Mouse (Mus musculus) kidney, adult 11 months (tissue): ENCODE results near the gene Chst3.

Experiments
- DNase-seq: peaks from one replicate; pipeline ENCODE4 v3.0.0; 2022

The Chst3 gene

DNA sequence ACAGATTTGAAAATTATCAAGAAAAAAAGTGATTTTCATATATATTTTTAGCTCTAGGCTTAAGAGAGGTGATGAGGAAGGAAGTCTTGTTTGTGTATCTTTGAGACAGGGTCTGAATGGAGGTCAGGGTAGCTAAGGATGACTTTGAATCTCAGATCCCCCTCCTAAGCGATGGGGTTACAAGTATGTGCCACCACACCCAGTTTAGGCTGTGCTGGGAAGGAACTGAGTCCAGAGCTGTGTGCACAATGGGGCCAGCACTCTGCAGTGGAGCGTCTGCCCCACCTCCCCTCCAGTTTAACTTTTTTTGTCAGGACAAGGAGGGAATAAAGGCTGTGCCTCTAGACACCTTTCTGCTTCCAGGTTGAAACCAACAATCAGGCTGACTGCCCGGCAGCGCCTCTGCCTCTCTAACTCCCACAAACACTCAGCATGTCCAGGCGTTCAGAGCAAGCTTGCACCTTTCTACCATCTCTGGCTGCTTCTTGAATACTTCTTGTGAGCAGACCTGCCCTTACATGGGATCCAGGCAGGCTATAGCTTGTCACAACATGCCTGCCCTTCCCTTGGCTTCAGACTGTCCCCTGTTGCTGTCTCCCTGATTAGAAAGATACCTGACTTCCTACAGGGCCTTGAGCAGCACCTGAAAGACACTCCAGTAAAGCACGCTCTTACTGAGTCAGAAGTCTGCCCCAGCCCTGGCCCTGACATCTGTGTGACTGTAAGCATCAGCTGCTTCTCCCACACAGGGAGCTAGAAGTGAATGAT is 11.4 kb upstream of the Chst3 start:
- DNase-seq = no peak

GRCm38 (mm10) chr10:60229113-60229512 is 10.1 kb upstream of the Chst3 start:
- no peak for DNase-seq

- DNase-seq = no peak
Measured at GRCm38 (mm10) chr10:60227666-60228065, 8.6 kb upstream of the Chst3 start.

DNA sequence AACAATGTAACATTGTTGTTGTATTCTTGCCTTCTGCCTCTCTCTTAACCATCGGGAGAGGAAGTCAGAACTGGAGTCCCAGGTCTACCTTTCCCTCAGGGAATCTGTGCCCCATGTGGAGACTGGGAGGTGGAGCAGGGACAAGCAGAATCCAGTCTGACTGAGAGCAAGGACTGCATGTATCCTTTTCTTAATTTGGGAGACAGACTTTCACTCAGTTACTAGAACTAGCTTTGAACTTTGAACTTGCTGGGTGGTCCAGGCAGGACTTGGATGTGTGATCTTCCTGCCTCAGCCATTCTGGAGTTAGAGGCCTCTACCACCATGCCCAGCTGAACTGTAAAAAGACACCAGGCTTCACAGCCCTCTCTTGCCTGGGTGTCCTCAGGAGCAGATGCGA is 5.5 kb upstream of the Chst3 start:
- no peak for DNase-seq

DNA sequence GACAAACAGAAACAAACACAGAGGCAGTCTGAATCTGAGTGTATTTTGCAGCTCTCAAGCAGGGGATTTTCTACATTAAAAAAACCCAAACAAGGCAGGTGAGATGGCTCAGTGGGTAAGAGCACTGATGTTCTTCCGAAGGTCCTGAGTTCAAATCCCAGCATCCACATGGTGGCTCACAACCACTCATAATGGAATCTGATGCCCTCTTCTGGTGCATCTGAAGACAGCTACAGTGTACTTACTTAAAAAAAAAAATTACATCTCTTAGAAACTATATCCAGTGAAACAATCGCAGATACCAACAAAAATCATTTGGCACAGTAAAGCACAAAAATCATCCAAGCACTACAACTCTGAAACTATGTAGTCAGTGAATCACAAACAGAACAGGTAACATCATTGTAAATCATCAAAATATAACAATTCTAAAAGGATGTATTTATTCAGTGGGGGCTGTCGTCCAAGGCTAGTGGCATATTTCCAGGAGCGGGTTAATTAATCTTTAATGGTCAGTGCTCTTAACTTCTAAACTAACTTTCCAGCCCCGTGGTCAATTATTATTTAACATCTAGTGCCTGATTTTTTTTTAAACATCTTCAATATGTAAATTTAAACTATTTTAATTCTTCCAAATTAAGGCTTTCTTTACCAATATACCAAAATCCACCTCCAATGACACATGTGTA is 2.7 kb upstream of the Chst3 start:
- DNase-seq = peak; percentile 41

DNA sequence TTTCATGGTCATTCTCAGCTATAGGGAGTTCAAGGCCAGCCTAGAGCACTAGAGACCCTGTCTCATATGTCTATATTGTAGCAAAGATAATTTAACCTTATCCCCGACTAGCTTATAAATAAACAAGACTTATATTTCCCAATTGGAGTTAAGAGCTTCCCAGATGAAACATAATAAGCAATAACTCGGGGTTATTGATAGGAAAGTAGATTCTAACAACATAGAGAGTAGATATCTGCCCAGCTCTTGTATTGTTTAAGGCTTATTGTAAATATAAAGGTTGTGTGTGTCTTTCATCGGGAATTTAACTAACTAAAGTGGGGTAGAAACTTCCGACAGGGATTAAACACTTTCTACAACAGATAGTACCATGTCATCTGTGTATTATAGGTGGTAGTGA is 1.5 kb upstream of the Chst3 start:
- DNase-seq = no peak

- no peak for DNase-seq
Measured at GRCm38 (mm10) chr10:60220042-60220523, 1.0 kb upstream of the Chst3 start.

- DNase-seq = no peak
Measured at GRCm38 (mm10) chr10:60218033-60218590, 948 bp downstream of the Chst3 start.

GRCm38 (mm10) chr10:60216331-60217095 is 2.5 kb downstream of the Chst3 start:
- DNase-seq = no peak

- DNase-seq = peak; percentile 79
Measured at GRCm38 (mm10) chr10:60215077-60215960, 3.7 kb downstream of the Chst3 start.

DNA sequence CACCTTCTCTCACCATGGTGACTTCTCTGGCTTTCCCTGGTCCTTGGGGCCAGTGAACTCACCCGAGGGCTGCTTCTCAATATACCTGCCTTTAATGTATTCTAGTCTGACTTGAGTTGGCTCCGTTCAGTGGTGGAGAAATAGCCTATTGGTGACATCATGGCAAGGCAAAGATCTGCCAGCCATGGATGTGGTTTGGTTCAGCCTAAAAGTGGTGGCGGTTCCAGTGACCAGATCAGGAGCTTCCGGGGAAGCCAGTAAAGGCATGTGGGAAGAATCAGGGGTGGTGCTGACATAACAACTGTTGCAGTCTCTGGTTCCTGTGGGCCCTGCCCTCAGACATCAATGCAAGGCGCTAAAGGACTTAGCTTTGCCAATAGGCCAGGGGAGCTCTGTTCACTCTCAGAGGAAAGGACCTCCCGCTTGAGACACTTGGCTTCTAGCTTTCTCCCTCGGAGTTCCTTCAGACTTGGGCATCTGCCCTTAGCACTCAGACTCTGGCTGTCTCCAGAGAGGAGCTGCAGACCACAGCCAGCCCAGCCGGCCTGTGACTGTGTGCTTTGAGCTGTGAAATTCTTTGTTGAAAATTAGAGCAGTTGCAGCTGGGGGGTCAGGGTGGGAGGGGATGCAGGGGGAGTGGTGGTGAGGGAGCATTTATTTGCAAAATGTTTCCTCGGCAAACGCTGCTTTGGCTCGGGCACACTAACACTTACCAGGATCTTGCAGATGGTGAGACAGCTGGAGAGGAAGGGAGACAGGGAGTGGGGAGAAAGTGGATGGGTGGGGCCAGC is 6.3 kb downstream of the Chst3 start:
- peak; percentile 21 for DNase-seq

- DNase-seq = no peak
Measured at GRCm38 (mm10) chr10:60211501-60212005, 7.5 kb downstream of the Chst3 start.

DNA sequence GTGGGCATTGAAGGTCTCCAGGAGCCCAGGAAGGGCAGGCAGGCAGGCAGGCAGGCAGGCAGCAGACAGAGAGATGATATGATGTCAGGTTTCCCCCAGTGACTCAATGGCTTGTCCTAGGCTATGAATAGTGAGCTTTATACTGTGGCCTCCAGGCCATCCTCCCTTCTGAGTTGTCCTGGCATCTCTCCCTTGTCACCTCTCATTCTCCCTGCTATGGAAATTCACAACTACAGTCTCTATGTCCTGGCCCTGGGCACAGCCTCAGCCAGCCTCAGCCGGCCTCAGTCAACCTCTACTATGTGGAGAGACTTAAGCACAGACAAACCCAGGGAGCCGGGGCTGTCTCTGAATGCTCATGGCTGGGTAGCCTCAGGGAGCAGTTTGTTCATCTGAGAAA is 8.6 kb downstream of the Chst3 start:
- DNase-seq = no peak

DNA sequence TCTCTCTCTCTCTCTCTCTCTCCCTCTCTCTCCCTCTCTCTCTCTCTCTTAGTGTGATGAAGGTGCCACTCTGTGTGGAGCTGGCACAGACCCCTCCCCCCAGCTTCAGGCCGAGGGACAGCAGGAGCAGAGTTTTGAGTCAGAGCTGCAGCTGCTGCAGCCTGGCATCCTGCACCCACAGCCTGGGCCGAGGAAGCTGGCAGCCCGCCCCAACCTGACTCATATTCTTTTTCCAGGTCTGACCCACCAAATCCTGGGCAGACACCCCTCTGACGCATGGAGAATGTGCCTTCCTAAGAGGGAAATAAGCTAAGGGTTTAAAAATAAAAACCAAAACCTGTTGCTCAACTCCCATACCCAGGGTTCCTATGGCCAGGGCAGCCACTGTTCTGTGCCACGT is 9.8 kb downstream of the Chst3 start:
- no peak for DNase-seq

DNA sequence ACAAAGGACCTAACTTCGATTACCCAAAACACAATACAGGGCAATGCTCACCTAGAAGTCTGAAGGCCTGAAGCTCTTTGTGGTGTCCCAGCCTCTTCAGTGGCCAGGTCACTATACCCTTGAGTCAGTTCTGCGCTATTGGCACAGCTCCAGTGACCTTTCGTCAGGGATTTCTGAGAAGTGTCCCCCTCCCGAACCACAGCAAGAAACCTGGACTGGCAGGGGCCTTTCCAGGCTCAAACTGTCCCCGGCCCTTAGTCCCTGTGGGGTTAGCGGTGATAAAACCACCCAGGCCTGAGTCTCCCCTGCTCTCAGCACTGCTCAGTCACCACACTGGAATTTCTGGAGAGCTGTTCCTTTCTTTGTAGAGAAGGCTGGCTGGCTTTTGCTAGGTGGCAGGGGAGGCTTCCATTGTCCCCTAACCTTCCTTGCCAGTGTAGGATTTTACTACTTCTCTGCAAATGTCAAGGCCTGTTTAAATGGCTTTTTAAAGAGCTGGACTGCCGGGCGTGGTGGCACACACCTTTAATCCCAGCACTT is 11.8 kb downstream of the Chst3 start:
- DNase-seq = no peak

GRCm38 (mm10) chr10:60205601-60206241 is 13.3 kb downstream of the Chst3 start:
- no peak for DNase-seq

DNA sequence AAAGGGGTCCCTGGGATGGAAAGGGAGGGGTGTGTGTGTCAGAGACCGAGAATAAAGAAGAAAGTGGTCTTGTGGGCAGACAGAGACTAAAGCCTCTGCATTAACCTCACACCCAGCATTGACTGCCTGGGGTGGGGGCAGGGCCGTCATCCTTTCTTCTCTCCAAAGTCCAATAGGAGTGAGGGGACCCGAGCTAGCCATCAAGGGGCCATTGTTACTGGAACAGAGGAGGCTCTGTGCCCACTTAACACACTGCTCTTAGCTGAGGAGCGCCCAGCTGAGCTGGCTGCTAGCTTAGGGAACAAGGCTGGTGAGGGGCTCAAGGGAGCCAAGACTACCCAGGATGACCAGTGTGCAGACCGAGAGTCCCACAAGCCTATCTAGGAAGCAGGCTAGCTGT is 16.3 kb downstream of the Chst3 start:
- no peak for DNase-seq

DNA sequence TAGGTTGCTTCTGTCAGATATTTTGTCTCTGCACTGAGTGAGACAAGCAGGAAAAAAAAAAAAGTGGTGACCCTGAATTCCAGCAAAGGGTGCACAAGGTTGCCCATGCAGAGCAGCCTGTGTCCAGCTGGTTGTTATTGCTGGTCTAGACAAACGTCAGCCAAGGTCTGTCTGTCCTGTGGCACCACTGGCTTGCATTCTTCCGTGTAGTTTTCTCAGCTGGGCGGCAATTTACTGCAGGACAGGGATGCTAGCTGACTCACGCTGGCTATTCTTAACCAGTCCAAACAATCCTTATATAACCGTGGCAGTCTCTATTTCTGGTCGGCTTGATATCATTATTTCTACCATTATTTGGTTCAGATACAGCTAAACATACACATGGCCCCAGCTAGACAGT is 18.1 kb downstream of the Chst3 start:
- no peak for DNase-seq

- no peak for DNase-seq
Measured at GRCm38 (mm10) chr10:60199378-60199777, 19.7 kb downstream of the Chst3 start.

- DNase-seq = peak; percentile 44
Measured at GRCm38 (mm10) chr10:60197406-60197821, 21.6 kb downstream of the Chst3 start.
